Mouse (Mus musculus) intestine, postnatal 0 days (tissue): ENCODE measurements around the gene B3gnt2. TPM values are rescaled to one million over a fixed set of nuclear protein-coding genes. Genes with fewer than 3 reads are reported as not detected.

ENCODE experiments used
- ATAC-seq: fragments of 200-750 bp; cut with Nextera tagmentation; 2 replicates; pipeline ENCODE4 v1.8.0; 2017; ENCODE audit warnings: mild to moderate bottlenecking, moderate TSS enrichment, moderate library complexity
- H3K27ac ChIP-seq: fragments of 300-500 bp; sonication (generic); 2 replicates; pipeline ENCODE4 v1.5.1; 2014; ENCODE audit warnings: mild to moderate bottlenecking, low read depth, low read length, moderate library complexity
- H3K27me3 ChIP-seq: fragments of 300-500 bp; sonication (generic); replicated peaks from 2 replicates; pipeline ENCODE4 v1.6.1; 2014; ENCODE audit warnings: low read length, mixed read lengths; ENCODE audit not compliant: control insufficient read depth, insufficient read depth
- H3K36me3 ChIP-seq: fragments of 300-500 bp; sonication (generic); 2 replicates; pipeline ENCODE4 v1.6.1; 2014; ENCODE audit warnings: mild to moderate bottlenecking, moderate library complexity; ENCODE audit not compliant: control insufficient read depth, insufficient read depth
- H3K4me1 ChIP-seq: fragments of 300-500 bp; sonication (generic); replicated peaks from 2 replicates; pipeline ENCODE4 v1.6.1; 2014; ENCODE audit warnings: antibody characterized with exemption, low read length, mixed read lengths; ENCODE audit not compliant: control insufficient read depth, insufficient read depth
- H3K4me2 ChIP-seq: fragments of 300-500 bp; sonication (generic); replicated peaks from 2 replicates; pipeline ENCODE4 v1.6.1; 2014; ENCODE audit warnings: low read depth, mild to moderate bottlenecking, moderate library complexity
- H3K4me3 ChIP-seq: fragments of 300-500 bp; sonication (generic); 2 replicates; pipeline ENCODE4 v1.5.1; 2014; ENCODE audit warnings: low read depth, low read length
- H3K9ac ChIP-seq: fragments of 300-500 bp; sonication (generic); 2 replicates; pipeline ENCODE4 v1.6.1; 2014; ENCODE audit warnings: mild to moderate bottlenecking, low read depth, low read length
- H3K9me3 ChIP-seq: fragments of 300-500 bp; sonication (generic); 2 replicates; pipeline ENCODE4 v1.6.1; 2016; ENCODE audit warnings: mixed run types; ENCODE audit not compliant: control insufficient read depth
- CTCF ChIP-seq: sonication (generic); IDR thresholded peaks from 2 replicates; pipeline ENCODE4 v1.5.1; 2016; ENCODE audit warnings: low read depth, mild to moderate bottlenecking, control low read depth, antibody characterized with exemption, moderate library complexity
- WGBS: fragments of 180-500 bp; shearing (Covaris S2); extraction: QIAGEN DNeasy Blood & Tissue Kit; methylation state at CpG from one replicate; pipeline ENCODE4 v1.1.7; 2014; 5-methylcytosine and 5-hydroxymethylcytosine counted together
- polyA plus RNA-seq: library from polyadenylated mRNA; unstranded; fragments of >200 nt; fragmentation: Nextera tagmentation; extraction: Ambion mirVana; gene quantifications from 2 replicates; pipeline ENCODE4 v1.2.1, GENCODE M21; 2015

Gene B3gnt2
- polyA plus RNA-seq, 1 experiment from 2014 or later, result 15.1 TPM

- Histone ChIP-seq H3K27ac (no peak overlapping the region), H3K9me3 (no peaks in the 10 kb centered on the region), H3K4me3 (no peak overlapping the region), H3K4me1 (no peaks in the 10 kb centered on the region), H3K4me2 (no peak overlapping the region), H3K9ac (no peak overlapping the region), H3K36me3 (no peaks in the 10 kb centered on the region), H3K27me3 (no peaks in the 10 kb centered on the region)
- no peak for TF ChIP-seq CTCF
- no peak for ATAC-seq
- 71% methylated on average over 5 of the region's 5 CpGs for WGBS
Observed at GRCm38 (mm10) chr11:22818371-22818770, 42.4 kb downstream of the B3gnt2 start.

- no peaks in the 10 kb centered on the region for H3K4me1 ChIP-seq
- no peaks in the 10 kb centered on the region for H3K36me3 ChIP-seq
- ATAC-seq, result no peak
- H3K27me3 ChIP-seq, result no peaks in the 10 kb centered on the region
- WGBS, result 78% methylated on average over 7 of the region's 7 CpGs
- H3K4me2 ChIP-seq, result no peak overlapping the region
- no peak overlapping the region for H3K4me3 ChIP-seq
- H3K27ac ChIP-seq, result no peak overlapping the region
- no peak for TF ChIP-seq CTCF
- no peak overlapping the region for H3K9ac ChIP-seq
- H3K9me3 ChIP-seq, result no peaks in the 10 kb centered on the region
Observed at GRCm38 (mm10) chr11:22815877-22816276, 44.9 kb downstream of the B3gnt2 start.

GRCm38 (mm10) chr11:22815143-22815542 lies 45.6 kb downstream of the B3gnt2 start:
- TF ChIP-seq CTCF, result no peak
- no peak overlapping the region for H3K4me3 ChIP-seq

GRCm38 (mm10) chr11:22813921-22814704 lies 46.6 kb downstream of the B3gnt2 start:
- H3K9ac ChIP-seq, result no peak overlapping the region
- 74% methylated on average over 5 of the region's 5 CpGs for WGBS
- TF ChIP-seq CTCF, result no peak
- no peak for ATAC-seq
- H3K9me3 ChIP-seq, result no peaks in the 10 kb centered on the region
- no peaks in the 10 kb centered on the region for H3K36me3 ChIP-seq
- no peaks in the 10 kb centered on the region for H3K4me1 ChIP-seq
- no peaks in the 10 kb centered on the region for H3K27me3 ChIP-seq
- H3K4me3 ChIP-seq, result no peak overlapping the region
- no peak overlapping the region; the same call in 1 of the 2 replicates for H3K27ac ChIP-seq
- H3K4me2 ChIP-seq, result no peak overlapping the region

More at GRCm38 (mm10) chr11:22815143-22815542, 45.6 kb downstream of the B3gnt2 start:
- Histone ChIP-seq H3K27ac (no peak overlapping the region), H3K4me2 (no peak overlapping the region), H3K4me1 (no peaks in the 10 kb centered on the region), H3K36me3 (no peaks in the 10 kb centered on the region), H3K9ac (no peak overlapping the region), H3K9me3 (no peaks in the 10 kb centered on the region), H3K27me3 (no peaks in the 10 kb centered on the region)
- no peak for ATAC-seq

- H3K4me2 ChIP-seq, result no peak overlapping the region
- TF ChIP-seq CTCF, result no peak
- no peak overlapping the region for H3K4me3 ChIP-seq
- no peaks in the 10 kb centered on the region for H3K27me3 ChIP-seq
- ATAC-seq, result no peak
- H3K27ac ChIP-seq, result no peak overlapping the region; the same call in 1 of the 2 replicates
- no peaks in the 10 kb centered on the region for H3K9me3 ChIP-seq
- 78% methylated on average over 3 of the region's 3 CpGs for WGBS
- no peaks in the 10 kb centered on the region for H3K36me3 ChIP-seq
- H3K4me1 ChIP-seq, result no peaks in the 10 kb centered on the region
- H3K9ac ChIP-seq, result no peak overlapping the region
Observed at GRCm38 (mm10) chr11:22813427-22813826, 47.3 kb downstream of the B3gnt2 start.

- 84% methylated on average over 3 of the region's 3 CpGs for whole genome bisulfite sequencing
- Histone ChIP-seq H3K27me3 (no peaks in the 10 kb centered on the region), H3K4me3 (no peak overlapping the region), H3K4me2 (no peak overlapping the region), H3K4me1 (no peaks in the 10 kb centered on the region), H3K9ac (no peak overlapping the region), H3K9me3 (no peaks in the 10 kb centered on the region), H3K36me3 (no peaks in the 10 kb centered on the region), H3K27ac (no peak overlapping the region)
- no peak for TF ChIP-seq CTCF
- no peak for ATAC-seq
Observed at GRCm38 (mm10) chr11:22811413-22811812, 49.3 kb downstream of the B3gnt2 start.
